Mouse (Mus musculus) retina, postnatal 1 day (tissue): Measurements from ENCODE around the gene H2afy2.

Source experiments
- DNase-seq: peaks from one replicate; pipeline ENCODE4 v3.0.0-alpha.2; 2012

The H2afy2 gene

DNA sequence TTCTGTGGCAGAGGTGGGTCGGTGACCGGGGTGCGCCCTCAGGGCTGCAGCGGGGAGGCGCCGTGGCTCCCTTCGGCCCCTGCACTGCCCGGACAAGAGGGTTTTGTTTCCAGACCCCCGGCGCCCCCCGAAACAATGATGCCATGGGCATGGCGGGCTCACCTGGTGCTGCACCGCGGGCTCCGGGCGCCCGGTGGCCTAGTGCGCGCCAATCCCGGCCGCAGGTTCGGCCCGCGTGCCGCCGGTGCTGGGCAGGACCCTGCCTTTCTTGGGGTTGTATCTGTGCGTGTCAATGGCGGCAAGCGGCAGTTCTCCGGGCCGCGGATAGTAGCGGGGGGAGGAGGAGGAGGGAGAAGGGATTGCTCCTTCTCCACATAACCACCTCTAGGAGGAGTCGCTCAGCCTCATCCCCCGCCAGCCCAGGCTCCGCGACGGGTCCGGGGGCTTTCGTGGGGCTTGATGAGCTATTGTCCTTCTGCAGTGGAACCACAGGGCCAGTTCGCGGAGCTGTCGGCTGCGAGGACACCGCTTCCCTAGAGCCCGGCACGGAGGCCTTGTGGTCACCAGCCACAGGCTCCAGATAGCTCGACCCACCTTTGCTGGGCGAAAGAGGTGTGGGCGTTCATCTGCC is at the start of gene H2afy2:
Gene H2afy2 (minus strand): TSS at position 527 of the 631 bp plus-strand sequence.
- peak; percentile 94 for DNase-seq

DNA sequence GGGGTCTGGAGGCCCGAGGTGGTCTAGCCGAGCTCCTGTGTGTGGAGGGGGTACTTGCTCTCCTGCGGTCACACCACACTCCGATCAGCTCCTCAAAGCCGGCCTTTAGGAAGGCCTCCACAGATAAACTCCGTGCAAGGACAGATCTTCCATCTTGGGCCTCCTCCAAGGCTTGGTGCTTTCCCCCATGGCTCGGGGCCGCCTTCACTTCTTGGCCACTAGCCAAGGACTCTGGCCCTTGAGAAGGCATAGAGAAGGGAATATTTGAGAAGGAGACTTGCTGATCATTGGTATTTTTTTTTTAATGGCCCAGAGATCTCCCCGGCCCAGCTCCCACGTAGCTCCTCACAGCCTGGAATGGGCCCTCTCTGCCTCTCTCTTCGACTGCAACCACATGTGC is 48.8 kb upstream of the H2afy2 start:
- no peak for DNase-seq

DNA sequence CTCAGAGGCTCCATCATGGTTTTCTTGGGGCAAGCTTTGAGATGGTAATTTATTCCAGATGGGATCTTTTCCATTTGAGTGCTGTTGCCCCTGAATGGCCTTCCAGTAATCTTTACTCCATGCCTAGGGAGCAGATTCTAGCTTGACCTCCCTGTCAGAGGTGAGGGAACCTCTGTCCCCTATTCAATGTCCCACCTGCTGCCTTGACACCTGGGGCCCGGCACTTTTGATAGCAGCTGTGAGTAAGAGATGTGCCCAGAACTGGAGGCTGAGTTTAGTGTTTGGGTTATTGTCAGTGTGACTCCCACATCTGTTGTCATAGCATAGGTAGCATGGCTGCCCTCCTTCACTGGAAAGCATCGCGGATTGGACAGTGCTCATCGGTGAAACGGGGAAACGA is 47.8 kb upstream of the H2afy2 start:
- DNase-seq, result no peak

- DNase-seq, result no peak
These were observed 47.3 kb upstream of the H2afy2 start for GRCm38 (mm10) chr10:61831251-61831650.

DNA sequence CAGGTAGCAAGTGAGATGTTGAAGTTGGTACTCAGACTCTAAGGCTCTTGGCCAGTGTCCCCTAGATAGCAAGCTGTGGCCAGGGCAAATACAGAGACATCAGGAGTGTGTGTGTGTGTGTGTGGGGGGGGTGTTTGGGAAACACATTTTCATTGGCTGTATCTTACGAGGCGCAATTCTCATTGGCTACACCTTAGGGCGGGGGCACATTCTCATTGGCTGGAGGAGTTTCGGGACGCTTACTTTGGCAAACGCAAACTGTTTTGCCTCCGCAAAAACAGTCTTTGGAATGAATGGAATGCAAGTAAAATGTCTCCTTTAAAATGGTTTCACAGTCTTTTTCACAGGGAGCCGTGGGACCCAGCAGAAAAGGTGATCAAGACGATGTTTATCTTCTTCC is 46.9 kb upstream of the H2afy2 start:
- no peak for DNase-seq

DNA sequence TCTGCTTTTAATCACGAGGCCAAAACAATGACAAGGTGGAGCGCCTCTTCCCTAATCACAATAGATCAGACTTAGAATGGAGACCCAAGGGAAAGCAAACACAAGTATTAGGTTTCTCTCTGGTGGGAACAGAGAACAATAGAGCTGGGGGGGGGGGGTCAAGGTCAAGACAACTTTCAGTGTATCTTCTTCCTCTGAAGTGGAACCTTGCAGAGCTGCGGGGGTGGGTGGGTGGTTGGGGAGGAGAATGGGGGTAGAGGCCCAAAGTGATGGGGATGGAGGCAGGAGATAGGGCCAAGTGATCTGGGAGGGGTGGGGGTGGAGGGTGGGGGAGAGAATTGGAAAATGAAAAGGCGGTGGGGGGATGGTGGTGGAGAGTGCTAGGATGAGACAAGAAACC is 45.1 kb upstream of the H2afy2 start:
- DNase-seq, result no peak

- DNase-seq, result no peak
These were observed 44.3 kb upstream of the H2afy2 start for GRCm38 (mm10) chr10:61827950-61828936.

DNA sequence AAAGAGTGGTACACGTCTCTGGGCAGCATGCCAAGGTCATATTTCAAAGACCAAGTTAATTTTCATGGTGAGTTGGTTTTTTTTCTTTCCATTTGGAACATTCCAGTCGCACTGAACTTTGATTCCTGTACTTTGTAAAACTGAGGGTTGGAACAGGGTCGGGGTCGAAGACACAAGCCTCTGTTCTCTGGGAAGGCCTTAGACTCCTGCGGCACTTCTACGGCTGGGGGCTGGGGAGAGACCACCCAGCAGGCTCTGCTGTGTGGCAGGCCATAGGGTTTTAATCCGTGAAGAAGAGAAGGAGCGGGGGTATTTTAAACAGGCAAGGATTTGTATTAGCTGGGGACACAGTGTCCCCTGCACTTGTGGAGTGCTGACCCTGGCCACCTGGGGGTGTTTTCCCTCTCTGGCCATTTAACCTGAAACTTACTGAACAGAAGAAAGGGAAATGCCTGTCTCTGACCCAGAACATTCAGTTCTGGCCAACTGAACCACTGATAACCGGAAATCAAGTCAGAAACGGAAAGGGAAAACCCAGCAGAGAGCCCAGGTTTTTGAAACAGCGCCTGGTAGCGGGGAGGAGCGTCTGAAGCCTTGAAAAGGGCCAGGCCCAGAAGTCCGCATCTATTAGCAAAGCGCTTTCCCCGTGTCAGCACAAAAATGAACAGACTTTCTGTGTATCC is 42.9 kb upstream of the H2afy2 start:
- peak; percentile 11 for DNase-seq

DNA sequence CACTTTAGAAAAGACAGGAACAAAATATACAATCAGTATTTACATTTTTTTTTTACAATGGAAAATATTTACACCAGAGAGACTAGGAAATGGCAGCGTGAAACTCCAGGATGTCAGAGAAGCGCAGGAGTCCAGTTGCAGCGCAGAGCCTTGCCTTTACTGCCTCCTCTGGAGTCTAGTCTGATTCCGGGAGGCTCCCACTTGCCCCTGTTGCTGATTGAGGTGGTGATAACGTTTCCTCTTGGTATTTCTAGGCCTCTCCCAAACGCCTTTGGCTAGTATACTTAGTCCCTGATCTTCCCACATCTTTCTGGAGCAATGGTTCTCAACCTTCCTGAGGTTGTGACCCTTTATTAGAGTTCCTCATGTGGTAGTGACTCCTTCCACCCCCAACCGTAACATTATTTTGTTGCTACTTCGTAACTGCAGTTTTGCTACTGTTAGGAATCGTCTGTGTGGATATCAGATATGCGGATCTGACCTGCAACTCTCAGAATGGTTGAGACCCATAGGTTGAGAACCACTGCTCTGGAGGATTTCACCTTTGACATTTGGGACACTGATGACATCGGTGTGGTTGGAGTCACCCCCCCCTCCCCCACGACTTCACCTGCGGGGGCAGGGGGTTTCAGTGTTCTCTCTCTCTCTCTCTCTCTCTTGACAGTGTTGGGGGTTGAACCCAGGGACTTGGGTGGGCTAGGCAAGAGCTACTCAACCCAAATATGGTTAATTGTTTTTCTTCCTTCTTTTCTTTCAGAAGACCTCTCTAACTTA is 42.2 kb upstream of the H2afy2 start:
- DNase-seq, result no peak

- DNase-seq, result no peak
These were observed 41.6 kb upstream of the H2afy2 start for GRCm38 (mm10) chr10:61825536-61825935.

DNA sequence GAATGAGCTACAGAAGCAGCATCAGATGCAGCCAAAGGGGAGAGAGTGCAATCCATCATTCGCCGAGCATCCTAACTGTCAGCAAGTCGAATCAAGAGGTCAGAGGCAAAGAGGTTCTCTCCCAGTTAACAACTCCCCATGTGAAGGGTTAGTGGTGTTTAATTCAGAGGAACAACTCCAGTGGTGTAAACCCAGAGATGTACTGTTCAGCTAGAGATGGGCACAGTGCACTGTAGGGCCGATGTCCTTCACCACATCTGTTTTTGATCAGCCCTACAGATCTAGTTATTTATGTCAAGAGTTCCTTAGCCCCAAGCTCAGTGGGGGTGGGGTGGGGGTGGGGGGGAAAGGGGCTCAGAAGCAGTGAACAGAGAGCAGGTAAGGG is 39.8 kb upstream of the H2afy2 start:
- no peak for DNase-seq

GRCm38 (mm10) chr10:61822968-61823730 is 39.2 kb upstream of the H2afy2 start:
- peak; percentile 44 for DNase-seq

DNA sequence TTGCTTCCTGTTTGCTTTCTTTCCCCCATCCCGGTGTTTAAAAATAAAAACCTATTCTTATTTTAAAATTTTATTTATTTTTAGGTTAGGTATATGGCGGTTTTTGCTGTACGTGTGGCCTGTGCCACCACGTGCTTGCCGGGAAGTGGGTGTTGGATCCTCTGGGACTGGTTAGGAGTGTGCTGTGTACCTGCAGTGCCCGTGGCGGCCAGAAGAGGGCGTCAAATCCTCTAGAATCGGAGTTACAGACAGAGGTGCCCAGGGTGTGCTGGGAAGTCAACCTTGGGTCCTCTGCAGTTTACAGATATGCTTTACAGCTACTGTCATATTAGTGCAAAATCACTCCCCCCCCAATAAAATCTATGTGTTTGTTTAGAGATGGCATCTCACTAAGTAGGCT is 36.1 kb upstream of the H2afy2 start:
- DNase-seq, result no peak

- no peak for DNase-seq
These were observed 28.0 kb upstream of the H2afy2 start for GRCm38 (mm10) chr10:61811987-61812386.

GRCm38 (mm10) chr10:61798133-61798576 is 14.2 kb upstream of the H2afy2 start:
- DNase-seq, result no peak

GRCm38 (mm10) chr10:61795458-61795857 is 11.5 kb upstream of the H2afy2 start:
- no peak for DNase-seq

DNA sequence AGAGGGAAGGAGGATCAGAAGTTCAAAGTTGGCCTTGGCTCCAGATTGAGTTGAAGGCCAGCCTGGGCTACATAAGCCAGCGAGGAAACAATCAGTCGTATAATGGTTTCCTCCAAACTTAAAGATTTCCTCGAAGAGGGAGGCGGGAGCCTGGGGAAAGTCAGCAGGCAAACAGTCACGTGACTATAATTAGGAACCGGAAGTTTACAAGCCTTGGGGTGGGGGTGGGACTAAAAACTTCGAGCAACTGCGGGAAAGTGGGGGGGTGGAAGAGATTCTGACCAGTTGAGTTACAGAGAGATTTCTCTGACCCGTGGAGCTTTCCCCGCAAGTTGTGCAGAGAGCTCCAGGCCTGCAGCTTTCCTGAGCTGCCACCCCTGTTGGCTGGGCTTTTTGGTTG is 11.0 kb upstream of the H2afy2 start:
- no peak for DNase-seq

DNA sequence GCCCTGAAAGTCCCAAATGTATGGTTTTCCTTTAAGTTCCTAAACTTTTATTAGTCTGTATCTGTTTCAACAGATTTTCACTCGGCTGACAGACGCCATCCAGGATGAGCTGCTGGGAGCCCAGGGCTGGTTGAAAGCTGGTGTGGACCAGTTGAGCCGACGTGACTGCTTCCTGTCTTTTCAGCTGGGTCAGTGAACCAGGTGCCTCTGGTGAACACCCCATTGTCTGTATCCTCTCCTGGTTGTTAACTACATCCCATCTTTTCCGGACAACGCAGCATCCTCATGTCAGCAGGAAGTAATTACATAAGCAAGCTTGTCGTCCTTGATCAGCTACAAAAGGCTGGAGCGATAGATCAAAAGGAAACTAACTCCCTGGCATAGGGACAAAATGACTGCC is 9.1 kb upstream of the H2afy2 start:
- DNase-seq, result peak; percentile 40

DNA sequence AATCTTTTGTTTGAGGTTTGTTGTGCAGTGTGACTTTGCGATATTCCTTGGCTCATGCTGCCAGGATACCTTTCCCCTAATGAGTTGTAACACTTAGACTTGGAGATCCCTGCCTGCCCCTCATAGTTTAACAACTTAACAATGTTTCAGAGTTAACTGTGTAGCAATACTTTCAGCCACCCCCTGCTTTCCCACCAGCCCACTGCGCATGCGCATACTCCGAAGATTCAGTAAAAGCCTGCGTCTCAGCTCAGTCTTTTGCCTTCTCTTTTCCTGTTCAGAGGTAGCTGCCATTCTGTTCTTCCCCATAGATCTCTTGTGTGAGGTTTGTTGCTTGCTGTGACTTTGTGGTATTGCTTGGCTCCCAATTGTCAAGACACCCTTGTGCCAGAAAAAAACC is 4.6 kb upstream of the H2afy2 start:
- no peak for DNase-seq

- DNase-seq, result peak; percentile 28
These were observed 3.8 kb upstream of the H2afy2 start for GRCm38 (mm10) chr10:61787541-61788313.

- DNase-seq, result no peak
These were observed 467 bp upstream of the H2afy2 start for GRCm38 (mm10) chr10:61784414-61784813.
